Mouse (Mus musculus): Measurements from ENCODE around the gene Msx2. TPM values are rescaled to one million over a fixed set of nuclear protein-coding genes. Genes with fewer than 3 reads are reported as not detected.
A peak's percentile ranks its signal among the peaks of the same experiment; 100 is the strongest.

Msx2 gene
- polyA plus RNA-seq, 1 experiment from 2014 or later = 2.9 TPM

GRCm38 (mm10) chr13:53441307-53442028, 31.4 kb downstream of the Msx2 start:
- H3K4me3 ChIP-seq (replicated peaks; ENCODE audit: low read length) = no peak overlapping the region
- no peaks in the 10 kb centered on the region for H3K27me3 ChIP-seq (ENCODE audit: control insufficient read depth, insufficient read depth, low read length)
- H3K9me3 ChIP-seq (ENCODE audit: control insufficient read depth, low read length) = no peaks in the 10 kb centered on the region
- DNase-seq (ENCODE audit: low spot score) (no peak), ATAC-seq (ENCODE audit: low FRiP score) (no peak)
- WGBS = 69% methylated on average over 5 of the region's 5 CpGs
- H3K4me1 ChIP-seq (replicated peaks; ENCODE audit: control insufficient read depth, insufficient read depth, low read length) = peaks cover 7% of the 10 kb centered on the region
- no peak overlapping the region for H3K9ac ChIP-seq
- H3K36me3 ChIP-seq (replicated peaks; ENCODE audit: control insufficient read depth, insufficient read depth) = no peaks in the 10 kb centered on the region
- no peak overlapping the region for H3K27ac ChIP-seq
- H3K4me2 ChIP-seq (replicated peaks) = no peak overlapping the region

GRCm38 (mm10) chr13:53439957-53440356, 32.9 kb downstream of the Msx2 start:
- DNase-seq (ENCODE audit: low spot score) = no peak
- WGBS = 92% methylated on average over 3 of the region's 3 CpGs

GRCm38 (mm10) chr13:53426507-53426906, 46.4 kb downstream of the Msx2 start:
- H3K27ac ChIP-seq = no peak overlapping the region
- no peak overlapping the region for H3K9ac ChIP-seq
- H3K36me3 ChIP-seq (replicated peaks; ENCODE audit: control insufficient read depth, insufficient read depth) = no peaks in the 10 kb centered on the region
- no peak overlapping the region for H3K4me3 ChIP-seq (replicated peaks; ENCODE audit: low read length)
- ATAC-seq (ENCODE audit: low FRiP score) = no peak
- H3K4me1 ChIP-seq (replicated peaks; ENCODE audit: control insufficient read depth, insufficient read depth, low read length) = no peaks in the 10 kb centered on the region
- H3K4me2 ChIP-seq (replicated peaks) = no peak overlapping the region
- H3K27me3 ChIP-seq (ENCODE audit: control insufficient read depth, insufficient read depth, low read length) = no peaks in the 10 kb centered on the region
- DNase-seq (ENCODE audit: low spot score) = peak; percentile 82
- H3K9me3 ChIP-seq (ENCODE audit: control insufficient read depth, low read length) = no peaks in the 10 kb centered on the region
- 27% methylated on average over 7 of the region's 7 CpGs for WGBS

More at GRCm38 (mm10) chr13:53439957-53440356, 32.9 kb downstream of the Msx2 start:
- H3K4me3 ChIP-seq (replicated peaks; ENCODE audit: low read length) = no peak overlapping the region
- no peaks in the 10 kb centered on the region for H3K36me3 ChIP-seq (replicated peaks; ENCODE audit: control insufficient read depth, insufficient read depth)
- no peaks in the 10 kb centered on the region for H3K9me3 ChIP-seq (ENCODE audit: control insufficient read depth, low read length)
- no peaks in the 10 kb centered on the region for H3K27me3 ChIP-seq (ENCODE audit: control insufficient read depth, insufficient read depth, low read length)
- H3K9ac ChIP-seq = no peak overlapping the region
- H3K4me1 ChIP-seq (replicated peaks; ENCODE audit: control insufficient read depth, insufficient read depth, low read length) = peaks cover 7% of the 10 kb centered on the region
- ATAC-seq (ENCODE audit: low FRiP score) = no peak
- H3K27ac ChIP-seq = no peak overlapping the region
- no peak overlapping the region for H3K4me2 ChIP-seq (replicated peaks)

- DNase-seq (ENCODE audit: low spot score) (no peak), ATAC-seq (ENCODE audit: low FRiP score) (no peak)
- no peaks in the 10 kb centered on the region for H3K27me3 ChIP-seq (ENCODE audit: control insufficient read depth, insufficient read depth, low read length)
- no peaks in the 10 kb centered on the region for H3K9me3 ChIP-seq (ENCODE audit: control insufficient read depth, low read length)
- no peak overlapping the region for H3K4me3 ChIP-seq (replicated peaks; ENCODE audit: low read length)
- H3K4me2 ChIP-seq (replicated peaks) = no peak overlapping the region
- H3K9ac ChIP-seq = no peak overlapping the region
- no peaks in the 10 kb centered on the region for H3K36me3 ChIP-seq (replicated peaks; ENCODE audit: control insufficient read depth, insufficient read depth)
- 76% methylated on average over 4 of the region's 4 CpGs for WGBS
- H3K4me1 ChIP-seq (replicated peaks; ENCODE audit: control insufficient read depth, insufficient read depth, low read length) = no peaks in the 10 kb centered on the region
- H3K27ac ChIP-seq = no peak overlapping the region
Observed at GRCm38 (mm10) chr13:53421189-53421588, 51.7 kb downstream of the Msx2 start.

- WGBS = 81% methylated on average over 4 of the region's 4 CpGs
- Histone ChIP-seq H3K9me3 (ENCODE audit: control insufficient read depth, low read length) (no peaks in the 10 kb centered on the region), H3K4me1 (replicated peaks; ENCODE audit: control insufficient read depth, insufficient read depth, low read length) (no peaks in the 10 kb centered on the region), H3K36me3 (replicated peaks; ENCODE audit: control insufficient read depth, insufficient read depth) (no peaks in the 10 kb centered on the region), H3K4me2 (replicated peaks) (no peak overlapping the region), H3K27ac (no peak overlapping the region), H3K4me3 (replicated peaks; ENCODE audit: low read length) (no peak overlapping the region), H3K27me3 (ENCODE audit: control insufficient read depth, insufficient read depth, low read length) (no peaks in the 10 kb centered on the region), H3K9ac (no peak overlapping the region)
- DNase-seq (ENCODE audit: low spot score) (no peak), ATAC-seq (ENCODE audit: low FRiP score) (no peak)
Observed at GRCm38 (mm10) chr13:53420741-53421140, 52.1 kb downstream of the Msx2 start.

- 89% methylated on average over 8 of the region's 8 CpGs for WGBS
- no peak for ATAC-seq (ENCODE audit: low FRiP score)
- no peak overlapping the region for H3K4me3 ChIP-seq (replicated peaks; ENCODE audit: low read length)
- H3K4me2 ChIP-seq (replicated peaks) = no peak overlapping the region
- H3K9ac ChIP-seq = no peak overlapping the region
- no peak overlapping the region for H3K27ac ChIP-seq
- no peak for DNase-seq (ENCODE audit: low spot score)
- H3K27me3 ChIP-seq (ENCODE audit: control insufficient read depth, insufficient read depth, low read length) = no peaks in the 10 kb centered on the region
- H3K4me1 ChIP-seq (replicated peaks; ENCODE audit: control insufficient read depth, insufficient read depth, low read length) = no peaks in the 10 kb centered on the region
- H3K9me3 ChIP-seq (ENCODE audit: control insufficient read depth, low read length) = no peaks in the 10 kb centered on the region
- no peaks in the 10 kb centered on the region for H3K36me3 ChIP-seq (replicated peaks; ENCODE audit: control insufficient read depth, insufficient read depth)
Observed at GRCm38 (mm10) chr13:53419681-53420080, 53.2 kb downstream of the Msx2 start.

GRCm38 (mm10) chr13:53417701-53418100, 55.2 kb downstream of the Msx2 start:
- Histone ChIP-seq H3K4me3 (replicated peaks; ENCODE audit: low read length) (no peak overlapping the region), H3K27me3 (ENCODE audit: control insufficient read depth, insufficient read depth, low read length) (no peaks in the 10 kb centered on the region), H3K27ac (no peak overlapping the region), H3K9me3 (ENCODE audit: control insufficient read depth, low read length) (no peaks in the 10 kb centered on the region), H3K4me2 (replicated peaks) (no peak overlapping the region), H3K36me3 (replicated peaks; ENCODE audit: control insufficient read depth, insufficient read depth) (no peaks in the 10 kb centered on the region), H3K4me1 (replicated peaks; ENCODE audit: control insufficient read depth, insufficient read depth, low read length) (no peaks in the 10 kb centered on the region), H3K9ac (no peak overlapping the region)
- 94% methylated on average over 6 of the region's 6 CpGs for WGBS
- DNase-seq (ENCODE audit: low spot score) (no peak), ATAC-seq (ENCODE audit: low FRiP score) (no peak)

Other genes starting within 250 kb of the Msx2 start
- 1.8 and 3.1 TPM in 2 replicates for gene Ror2, start 186.9 kb downstream of the Msx2 start, polyA plus RNA-seq (2014; fragmentation: Nextera tagmentation; extraction: Ambion mirVana)
- 28.4 and 29.3 TPM in 2 replicates for gene Sptlc1, start 95.7 kb downstream of the Msx2 start, polyA plus RNA-seq (2014; fragmentation: Nextera tagmentation; extraction: Ambion mirVana)